Mouse (Mus musculus): ENCODE measurements around the gene Ccnd3. TPM values are rescaled to one million over a fixed set of nuclear protein-coding genes. Genes with fewer than 3 reads are reported as not detected.
A peak's percentile ranks its signal among the peaks of the same experiment; 100 is the strongest.

Ccnd3 gene
- polyA plus RNA-seq, 1 experiment, result 34.4 TPM

DNA sequence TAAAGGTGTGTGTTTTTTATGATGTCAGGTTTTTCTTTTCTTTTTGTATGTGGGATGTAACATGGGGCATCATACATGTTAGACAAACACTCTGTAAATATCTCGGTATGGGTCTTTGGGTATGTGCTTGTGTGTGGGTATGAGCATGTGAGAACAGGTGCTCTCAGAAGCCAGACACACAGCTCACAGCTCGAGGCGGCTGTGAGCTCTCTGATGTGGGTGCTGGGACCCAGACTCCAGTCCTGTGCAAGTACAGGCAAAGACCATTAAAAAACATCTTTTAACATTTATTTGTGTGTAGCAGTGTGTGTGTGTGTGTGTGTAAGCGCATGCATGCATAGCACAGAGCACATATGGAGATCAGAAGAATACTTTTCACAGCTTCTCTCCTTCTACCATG is 34.3 kb downstream of the Ccnd3 start:
- no peak for DNase-seq (ENCODE audit: extremely low spot score in 1 of 2, low spot score in 1 of 2)

DNA sequence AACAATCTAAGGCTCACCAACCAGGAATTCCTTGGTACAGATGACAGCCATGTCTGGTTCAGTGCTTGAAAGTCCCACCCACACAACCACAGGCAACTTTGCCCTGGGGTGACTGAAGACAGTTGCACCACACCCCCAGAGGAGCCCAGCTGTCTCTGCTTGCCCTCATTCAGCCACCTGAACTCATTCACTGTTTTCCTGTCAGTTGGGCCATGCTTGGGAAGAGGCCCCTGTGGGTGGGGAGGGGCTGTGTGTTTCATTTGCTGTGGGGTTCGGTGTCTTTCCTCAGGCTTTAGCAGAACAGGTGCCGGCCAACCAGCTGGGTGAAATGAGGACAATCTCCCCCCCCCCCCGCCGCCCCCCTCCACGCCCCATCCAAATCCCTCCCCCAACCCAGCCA is 37.2 kb downstream of the Ccnd3 start:
- no peak for DNase-seq (ENCODE audit: extremely low spot score in 1 of 2, low spot score in 1 of 2)

DNA sequence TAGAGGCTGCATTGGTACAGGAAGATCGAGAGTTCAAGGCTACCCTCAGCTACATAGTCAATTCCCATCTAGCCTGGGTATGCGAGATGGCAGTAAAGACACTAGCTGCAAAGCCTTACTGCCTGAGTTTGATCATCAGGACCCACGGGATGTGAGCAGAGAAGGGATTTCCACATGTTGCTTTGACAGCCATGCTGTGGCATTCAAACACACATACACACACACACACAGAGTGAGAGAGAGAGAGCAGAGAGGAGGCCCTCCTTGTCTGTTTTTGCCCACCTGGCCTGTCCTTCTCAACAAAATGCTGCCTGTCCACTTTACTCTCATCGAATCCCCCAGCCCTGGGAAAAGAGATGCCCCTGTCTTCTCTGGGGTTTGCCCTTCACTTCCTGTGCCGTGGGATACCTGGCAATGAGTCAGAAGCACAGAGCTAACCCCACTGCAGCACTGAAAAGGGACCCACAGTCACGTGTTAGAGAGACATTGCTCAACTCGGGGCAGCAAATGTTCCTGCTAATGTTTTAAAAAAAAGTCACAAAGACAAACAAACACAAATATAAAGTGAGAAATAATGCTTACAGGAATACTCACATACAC is 38.3 kb downstream of the Ccnd3 start:
- no peak for DNase-seq (ENCODE audit: extremely low spot score in 1 of 2, low spot score in 1 of 2)

DNA sequence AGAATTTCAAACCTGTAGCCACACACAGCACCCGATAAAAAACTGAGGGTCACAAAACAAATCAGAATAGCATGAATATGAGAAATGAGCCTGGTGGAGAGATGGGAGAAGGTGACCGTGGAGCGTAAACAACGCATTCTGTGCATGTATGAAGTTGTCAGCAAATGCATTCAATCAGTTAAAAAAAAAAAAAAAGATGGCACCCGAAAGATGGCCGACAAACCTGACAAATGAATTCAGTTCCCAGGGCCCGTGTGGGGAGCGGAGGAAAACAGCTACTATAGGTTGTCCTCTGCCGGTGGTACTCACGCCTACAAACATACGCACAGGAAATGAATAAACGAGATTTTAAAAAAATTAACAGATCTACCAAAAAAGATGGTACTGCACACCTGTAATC is 40.3 kb downstream of the Ccnd3 start:
- no peak for DNase-seq (ENCODE audit: extremely low spot score in 1 of 2, low spot score in 1 of 2)

DNA sequence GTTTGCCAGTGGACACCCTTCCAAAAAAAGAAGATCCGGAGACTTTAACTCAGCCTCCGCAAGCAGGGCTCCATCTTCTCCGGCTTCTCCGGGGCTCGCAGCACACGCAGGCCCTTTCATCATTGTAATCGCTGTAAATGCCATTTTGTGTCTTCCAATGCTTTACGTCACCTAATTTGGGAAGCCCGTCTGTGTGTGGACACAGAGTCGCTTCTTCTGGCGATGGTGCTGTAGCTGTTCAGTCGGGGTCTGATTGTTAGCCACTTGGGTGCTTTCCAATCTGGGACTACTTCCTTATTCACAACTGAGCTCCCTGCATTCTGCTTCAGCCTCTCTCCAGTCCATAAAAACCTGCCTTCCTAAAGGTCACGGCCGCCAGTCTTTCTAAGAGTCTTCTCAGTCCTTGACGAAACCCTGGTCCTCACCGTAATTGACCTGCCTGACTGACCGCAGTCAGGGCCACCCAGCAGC is 41.0 kb downstream of the Ccnd3 start:
- peak in 1 of 2 experiments; percentile 42 for DNase-seq (ENCODE audit: extremely low spot score in 1 of 2, low spot score in 1 of 2)

DNA sequence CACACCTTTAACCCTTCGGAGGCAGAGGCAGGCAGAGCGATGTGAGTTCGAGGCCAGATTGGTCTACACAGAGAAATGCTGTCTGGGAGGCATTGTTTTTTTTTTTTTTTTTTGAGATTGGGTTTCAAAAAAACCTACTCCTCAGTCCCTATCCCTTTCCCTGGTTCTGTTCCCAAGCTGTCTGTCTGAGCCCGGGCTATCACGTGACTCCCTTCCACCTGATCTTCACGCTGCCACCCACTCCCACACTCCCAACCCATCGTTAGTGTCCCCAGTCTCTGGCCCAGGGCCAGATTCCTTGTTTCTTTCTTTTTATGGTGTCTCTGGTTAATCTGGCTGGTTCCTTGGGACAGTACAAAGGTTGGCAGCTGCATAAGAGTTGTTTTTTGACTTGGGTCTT is 46.2 kb downstream of the Ccnd3 start:
- no peak for DNase-seq (ENCODE audit: extremely low spot score in 1 of 2, low spot score in 1 of 2)

DNA sequence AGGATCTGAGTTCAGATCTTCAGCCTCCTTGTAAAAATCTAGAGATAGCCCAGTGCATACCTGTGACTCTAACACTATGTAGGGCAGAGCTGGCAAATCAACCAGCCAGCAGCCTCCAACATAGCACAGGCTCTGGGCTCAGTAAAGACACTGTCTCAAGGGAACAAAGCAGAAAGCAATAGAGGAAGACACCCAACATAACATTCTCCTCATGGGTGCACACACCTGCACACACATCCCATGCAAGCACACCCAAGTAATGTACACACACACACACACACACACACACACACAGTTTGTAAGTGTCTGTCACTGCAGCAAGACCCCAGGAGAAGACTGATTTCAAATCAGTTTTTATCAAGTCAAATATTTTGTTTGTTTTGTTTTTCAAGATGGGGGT is 48.1 kb downstream of the Ccnd3 start:
- no peak for DNase-seq (ENCODE audit: extremely low spot score in 1 of 2, low spot score in 1 of 2)

DNA sequence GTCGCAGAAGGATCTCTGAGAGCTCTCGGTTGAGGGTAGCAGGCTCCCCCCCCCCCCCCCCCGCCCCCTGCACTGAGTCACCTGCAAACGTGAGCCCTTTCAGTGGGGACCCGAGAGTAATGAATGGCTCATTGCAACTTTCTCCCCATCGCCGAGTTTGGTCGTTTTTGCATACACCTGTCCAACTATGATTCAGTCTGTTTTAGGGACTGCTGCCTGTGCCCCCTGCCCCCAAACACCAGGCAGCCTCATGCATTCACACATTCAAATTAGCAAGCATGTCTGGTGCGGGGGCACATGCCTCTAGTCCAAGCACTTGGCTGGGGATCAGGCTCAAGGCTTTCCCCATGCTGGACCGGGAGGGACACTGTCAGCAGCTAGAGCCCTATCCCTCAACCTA is 49.8 kb downstream of the Ccnd3 start:
- DNase-seq (ENCODE audit: extremely low spot score in 1 of 2, low spot score in 1 of 2), result no peak

DNA sequence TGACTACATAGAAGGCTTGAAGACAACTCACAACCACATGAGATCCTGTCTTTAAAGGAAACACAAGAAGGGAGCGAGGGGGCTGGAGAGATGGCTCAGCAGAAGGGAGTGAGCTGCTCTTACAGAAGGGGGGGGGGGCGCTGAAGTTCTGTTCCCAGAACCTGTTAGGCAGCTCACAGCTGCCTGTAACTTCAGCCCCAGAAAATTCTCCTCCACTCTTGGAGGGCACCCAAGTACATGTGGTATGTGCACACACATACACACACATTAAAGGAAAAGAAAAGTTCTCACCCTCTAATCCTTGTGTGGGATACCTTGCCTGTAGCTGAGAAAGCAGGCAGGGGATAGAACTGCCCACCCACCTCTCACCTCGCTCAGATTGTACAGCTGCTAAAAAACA is 52.3 kb downstream of the Ccnd3 start:
- peak in 1 of 2 experiments; percentile 7 for DNase-seq (ENCODE audit: extremely low spot score in 1 of 2, low spot score in 1 of 2)

DNA sequence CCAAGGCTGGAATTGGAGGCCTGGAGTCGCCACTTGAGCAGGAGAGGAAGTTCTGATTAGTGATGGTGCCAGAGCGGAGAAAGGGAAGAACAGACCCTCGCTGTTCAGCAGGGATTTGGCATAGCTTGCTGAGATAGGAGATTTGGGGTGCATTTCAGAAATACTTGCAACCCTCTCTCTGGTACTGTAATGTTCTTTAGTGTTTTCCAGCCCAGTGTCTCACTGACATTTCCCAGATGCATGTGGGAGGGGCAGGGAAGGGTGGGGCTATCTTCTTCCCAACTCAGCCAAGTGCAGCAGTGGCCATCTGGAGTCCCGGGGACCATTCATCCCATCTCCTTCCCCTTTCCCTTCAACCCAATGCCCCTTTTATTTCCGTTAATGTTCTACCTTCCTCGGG is 54.9 kb downstream of the Ccnd3 start:
- DNase-seq (ENCODE audit: extremely low spot score in 1 of 2, low spot score in 1 of 2), result no peak

DNA sequence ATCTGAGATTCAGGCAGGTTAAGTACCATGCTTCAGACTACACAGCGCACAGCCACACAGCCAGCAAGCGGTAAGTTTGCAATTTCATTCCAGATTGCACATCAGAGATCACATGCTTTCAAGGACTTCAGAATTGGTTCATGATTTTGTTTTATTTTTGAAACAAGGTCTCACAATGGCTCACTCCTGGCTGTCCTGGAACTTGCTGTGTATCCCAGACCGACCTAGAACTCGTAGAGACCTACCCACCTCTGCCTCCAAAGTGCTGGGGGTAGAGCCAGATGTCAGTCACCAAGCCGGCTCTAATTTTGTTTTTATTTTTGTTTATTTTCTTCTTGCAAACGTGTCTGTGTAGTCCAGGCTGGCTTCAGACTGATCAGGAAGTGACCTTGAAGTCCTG is 58.0 kb downstream of the Ccnd3 start:
- DNase-seq (ENCODE audit: extremely low spot score in 1 of 2, low spot score in 1 of 2), result no peak

DNA sequence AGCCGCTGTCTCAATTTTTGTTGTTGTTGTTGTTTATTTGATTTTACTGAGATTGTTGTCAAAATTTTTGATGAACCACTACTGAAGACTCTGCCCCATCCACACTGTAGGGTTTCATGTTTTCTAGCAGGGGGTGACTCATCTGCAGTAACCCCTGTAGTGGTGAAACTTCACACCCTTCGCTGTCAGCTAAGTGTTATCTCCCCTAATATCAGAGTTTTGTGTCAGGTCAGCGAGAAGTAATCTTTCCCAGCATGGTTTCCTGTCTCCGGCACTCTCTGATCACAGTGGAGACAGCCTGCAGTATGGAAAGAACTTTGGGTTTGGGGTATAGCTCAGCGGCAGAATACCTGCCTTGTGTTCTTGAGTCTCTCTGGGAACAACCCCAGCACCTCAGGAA is 59.8 kb downstream of the Ccnd3 start:
- no peak for DNase-seq (ENCODE audit: extremely low spot score in 1 of 2, low spot score in 1 of 2)

DNA sequence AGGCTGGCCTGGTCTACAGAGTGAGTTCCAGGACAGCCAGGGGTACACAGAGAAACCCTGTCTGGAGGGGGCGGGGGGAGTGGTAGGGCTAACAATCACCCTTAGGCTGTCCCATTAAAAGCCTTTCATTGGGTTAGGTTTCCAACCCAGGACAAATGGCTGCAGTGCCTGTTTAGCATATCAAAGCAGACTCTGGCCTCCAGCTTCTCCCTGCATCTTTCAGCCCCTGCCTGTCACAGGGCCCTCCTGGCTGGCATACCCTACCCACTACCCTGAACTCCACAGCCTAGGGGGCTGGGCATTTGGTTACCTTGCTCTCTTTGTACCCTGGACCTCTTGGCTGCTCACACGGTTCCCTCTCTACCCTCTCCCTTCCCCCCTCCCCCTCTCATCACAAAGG is 61.3 kb downstream of the Ccnd3 start:
- DNase-seq (ENCODE audit: extremely low spot score in 1 of 2, low spot score in 1 of 2), result no peak

DNA sequence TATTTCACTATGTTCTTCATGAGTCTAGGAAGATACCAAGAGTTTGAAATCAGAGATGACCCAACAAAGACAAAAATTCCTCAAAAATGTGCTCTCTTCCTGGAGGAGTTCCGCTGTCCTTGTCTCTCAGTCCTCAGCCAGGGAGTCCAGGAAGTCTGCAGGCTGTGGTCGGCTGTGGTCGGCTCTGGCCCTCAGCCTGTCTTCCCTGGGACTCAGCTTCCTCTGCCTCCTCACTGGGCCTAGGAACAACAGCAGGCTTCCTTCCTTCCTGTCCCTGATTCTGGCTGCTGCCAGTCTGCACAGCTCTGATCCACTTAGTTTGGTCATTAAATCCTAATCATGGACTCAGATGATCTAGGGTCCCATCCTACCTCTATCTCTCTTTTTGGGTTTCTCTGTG is 62.4 kb downstream of the Ccnd3 start:
- DNase-seq (ENCODE audit: extremely low spot score in 1 of 2, low spot score in 1 of 2), result no peak

DNA sequence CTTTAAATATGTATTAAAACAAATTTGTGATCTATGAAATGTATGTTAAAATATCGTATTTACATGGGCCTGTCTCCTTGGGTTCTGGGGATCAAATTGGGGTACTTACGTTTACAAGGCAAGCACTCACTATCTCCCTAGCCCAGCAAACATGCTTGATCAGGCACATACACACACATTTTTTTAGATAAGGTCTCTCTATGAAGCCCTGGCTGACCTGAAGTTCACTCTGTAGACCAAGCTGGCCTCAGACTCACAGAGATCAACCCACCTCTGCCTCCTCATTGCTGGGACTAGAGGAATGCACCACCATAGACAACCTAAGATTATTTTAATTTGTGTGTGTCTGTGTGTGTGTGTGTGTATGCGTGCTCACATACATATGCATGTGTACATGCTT is 63.5 kb downstream of the Ccnd3 start:
- DNase-seq (ENCODE audit: extremely low spot score in 1 of 2, low spot score in 1 of 2), result no peak

DNA sequence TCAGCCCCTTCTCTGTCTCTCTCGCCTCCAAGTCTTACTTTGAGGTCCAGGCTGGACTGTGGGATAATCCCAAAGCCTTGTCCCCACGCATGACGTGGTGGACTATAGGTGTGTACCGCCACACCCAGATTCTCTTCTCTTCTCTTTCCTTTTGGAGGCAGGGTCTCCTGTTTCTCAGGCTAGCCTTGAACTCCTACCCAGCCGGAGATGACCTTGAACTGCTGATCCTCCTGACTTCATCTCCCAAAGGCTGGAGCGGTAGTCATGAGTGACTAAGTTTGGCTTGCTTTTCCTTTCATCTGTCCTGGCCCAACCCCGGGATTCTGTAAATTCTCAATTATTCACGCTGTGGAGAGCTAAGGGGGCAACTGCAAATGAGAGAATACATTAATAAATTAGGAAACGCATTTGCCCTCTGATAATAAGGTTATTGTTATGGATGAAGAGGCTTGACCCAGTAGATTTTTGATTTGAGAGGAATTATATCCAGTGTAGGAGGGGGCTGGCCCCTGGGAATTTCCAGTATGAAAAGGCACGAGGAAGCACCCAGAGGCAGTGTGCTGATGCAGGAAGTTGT is 64.2 kb downstream of the Ccnd3 start:
- no peak for DNase-seq (ENCODE audit: extremely low spot score in 1 of 2, low spot score in 1 of 2)

DNA sequence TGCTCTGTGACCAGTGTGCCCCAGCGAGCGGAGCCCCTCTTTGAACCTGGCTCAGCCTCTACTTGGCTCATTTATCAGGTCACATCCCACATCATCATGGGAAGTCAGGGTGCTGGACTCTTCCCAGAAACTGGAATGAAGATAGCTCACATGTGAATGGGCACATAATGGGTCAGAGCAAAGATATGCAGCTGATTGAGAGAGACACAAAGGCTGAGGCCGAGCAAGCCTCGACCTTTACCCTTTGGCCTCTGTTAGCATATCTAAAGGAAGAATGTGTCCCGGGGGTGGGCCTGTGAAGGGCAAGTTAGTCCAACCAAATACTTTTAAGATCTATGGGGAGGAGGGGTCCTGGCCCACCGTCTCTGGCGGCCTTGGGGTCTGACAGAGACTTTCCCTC is 66.8 kb downstream of the Ccnd3 start:
- no peak for DNase-seq (ENCODE audit: extremely low spot score in 1 of 2, low spot score in 1 of 2)

DNA sequence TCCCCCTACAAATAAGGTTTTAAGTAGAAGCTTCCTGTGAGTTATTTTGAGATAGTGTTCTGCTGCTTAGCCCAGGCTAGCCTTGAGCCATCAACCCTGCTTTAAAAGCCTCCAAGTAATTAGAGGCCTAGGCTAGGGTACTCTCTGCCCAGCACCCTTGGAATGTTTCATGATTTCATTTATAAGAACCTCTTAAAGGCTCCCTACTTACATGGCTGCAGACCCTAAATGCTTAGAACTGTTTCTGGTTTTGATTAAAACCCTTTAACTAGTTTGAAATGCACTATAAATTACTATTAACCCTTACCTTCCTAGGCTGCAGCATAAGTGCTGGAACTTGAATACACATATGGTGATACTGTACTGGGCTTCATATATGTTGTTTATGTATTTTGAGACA is 67.6 kb downstream of the Ccnd3 start:
- no peak for DNase-seq (ENCODE audit: extremely low spot score in 1 of 2, low spot score in 1 of 2)

DNA sequence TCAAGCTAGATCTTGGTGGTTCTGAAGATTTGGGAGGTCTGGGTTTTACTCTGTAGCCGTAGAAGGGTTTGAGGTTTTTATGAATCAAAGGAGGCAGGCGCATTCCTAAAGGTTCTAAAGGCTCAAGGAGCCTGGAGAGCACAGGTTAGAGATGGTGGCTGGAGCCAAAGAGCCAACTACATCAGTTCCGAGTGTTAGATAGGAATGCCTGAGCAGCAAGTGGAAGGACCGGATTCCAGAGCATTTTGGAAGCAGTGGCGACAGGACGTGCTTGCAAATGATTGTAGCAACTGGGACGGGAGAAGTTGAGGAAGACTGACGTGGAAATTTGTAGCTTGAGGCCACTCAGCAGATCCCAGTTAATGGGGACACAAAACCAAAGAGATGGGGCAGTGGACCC is 69.2 kb downstream of the Ccnd3 start:
- DNase-seq (ENCODE audit: extremely low spot score in 1 of 2, low spot score in 1 of 2), result no peak

DNA sequence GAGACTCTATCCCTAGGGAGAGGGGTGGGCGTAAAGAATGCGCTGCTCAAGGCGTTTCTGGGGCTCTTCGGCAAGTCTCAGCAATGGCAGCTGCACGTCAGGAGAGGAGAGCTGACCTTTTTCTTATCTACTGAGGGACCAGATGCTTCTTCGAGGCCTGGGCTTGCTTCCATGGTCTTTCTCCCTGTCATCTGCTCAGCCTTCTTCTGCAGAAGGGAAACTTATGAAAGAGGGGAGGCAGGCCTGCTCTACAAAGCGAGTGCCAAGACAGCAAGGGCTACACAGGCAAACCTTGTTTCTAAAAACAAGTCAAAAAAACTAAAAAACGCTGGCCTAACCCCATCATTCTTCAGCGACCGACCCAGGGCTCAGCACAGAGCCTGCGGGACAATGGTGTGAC is 70.0 kb downstream of the Ccnd3 start:
- no peak for DNase-seq (ENCODE audit: extremely low spot score in 1 of 2, low spot score in 1 of 2)

DNA sequence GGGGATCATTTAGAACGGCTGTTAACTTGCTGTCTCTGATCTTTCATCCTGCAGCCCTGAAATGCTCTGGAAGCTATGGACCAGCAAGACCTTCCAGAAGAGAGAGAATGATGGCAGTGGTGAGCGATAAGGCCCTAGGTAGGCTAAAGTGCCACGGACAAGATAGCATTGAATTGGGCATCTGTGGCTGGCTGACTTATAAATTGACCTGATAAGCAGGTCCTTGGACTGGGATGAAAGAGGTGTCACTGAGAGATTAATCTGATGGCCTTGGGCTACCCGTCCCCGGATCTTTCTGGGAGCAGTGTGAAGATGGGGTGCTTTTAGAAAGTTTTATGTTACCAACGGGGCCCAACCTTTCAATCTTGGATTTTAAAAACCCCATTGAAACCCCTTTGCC is 73.8 kb downstream of the Ccnd3 start:
- DNase-seq (ENCODE audit: extremely low spot score in 1 of 2, low spot score in 1 of 2), result no peak

DNA sequence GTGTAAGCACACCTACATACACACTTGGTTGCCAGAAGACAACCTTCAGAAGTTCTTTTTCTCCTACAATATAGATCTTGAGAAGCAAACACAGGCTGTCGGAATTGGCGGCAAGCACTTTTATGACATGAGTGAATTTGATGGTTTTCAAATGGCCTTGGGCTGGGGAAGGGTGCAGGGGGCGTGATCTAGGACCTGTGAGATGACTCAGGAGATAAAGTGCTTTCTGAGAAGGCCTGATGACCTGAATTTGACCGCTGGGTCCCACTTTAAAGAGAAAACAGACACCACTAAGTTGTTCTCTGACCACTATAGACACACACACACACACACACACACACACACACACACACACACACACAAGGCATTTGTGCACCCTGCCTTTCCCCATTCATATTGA is 76.1 kb downstream of the Ccnd3 start:
- DNase-seq (ENCODE audit: extremely low spot score in 1 of 2, low spot score in 1 of 2), result no peak

DNA sequence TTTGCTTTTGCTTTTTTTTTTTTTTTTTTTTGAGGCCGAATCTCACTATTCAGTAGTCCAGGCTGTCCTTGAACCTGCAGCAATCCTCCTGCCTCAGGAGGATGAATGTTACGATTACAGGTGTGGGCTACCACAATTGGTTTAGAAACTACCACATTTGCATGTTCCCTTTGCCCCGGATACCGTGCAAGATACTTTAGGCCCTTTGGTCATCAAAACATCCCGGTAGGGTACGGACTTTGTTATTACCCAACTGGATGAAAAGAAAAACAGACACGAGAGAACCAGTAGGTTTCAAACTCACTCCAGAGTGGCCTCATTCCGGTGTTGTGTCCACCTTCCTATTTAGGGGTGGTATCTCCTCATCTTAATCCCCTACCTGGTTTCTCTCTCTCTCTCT is 83.7 kb downstream of the Ccnd3 start:
- DNase-seq (ENCODE audit: extremely low spot score in 1 of 2, low spot score in 1 of 2), result no peak

Data from frontal cortex, adult 2 months (tissue).